Mouse (Mus musculus): ENCODE results near the gene Pfdn4.

Gene Pfdn4

GRCm38 (mm10) chr2:170549146-170549545, 52.9 kb downstream of the Pfdn4 start:
- no peak for DNase-seq (ENCODE audit: low spot score)

GRCm38 (mm10) chr2:170550240-170550639, 54.0 kb downstream of the Pfdn4 start:
- DNase-seq (ENCODE audit: low spot score): peak; percentile 11

DNA sequence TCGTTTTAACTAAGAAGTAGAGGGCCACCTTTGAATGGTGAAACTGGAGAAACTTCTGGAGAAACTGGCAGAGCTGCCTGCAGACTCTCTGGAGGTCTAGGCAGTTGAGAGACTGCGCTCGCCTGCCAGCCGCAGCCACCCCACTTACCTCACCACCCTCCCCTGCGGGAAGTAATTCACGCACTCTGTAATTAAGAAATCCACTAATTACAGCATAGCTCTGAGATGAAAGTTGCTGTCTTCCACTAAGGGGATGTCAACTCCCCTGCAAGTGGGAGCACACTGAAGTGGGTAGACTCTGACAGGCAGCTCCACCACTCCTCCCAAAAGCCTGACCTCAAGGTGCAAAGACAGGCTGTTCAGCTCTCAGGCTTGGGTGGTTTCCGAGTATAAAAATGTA, 55.9 kb downstream of the Pfdn4 start:
- DNase-seq (ENCODE audit: low spot score): no peak

DNA sequence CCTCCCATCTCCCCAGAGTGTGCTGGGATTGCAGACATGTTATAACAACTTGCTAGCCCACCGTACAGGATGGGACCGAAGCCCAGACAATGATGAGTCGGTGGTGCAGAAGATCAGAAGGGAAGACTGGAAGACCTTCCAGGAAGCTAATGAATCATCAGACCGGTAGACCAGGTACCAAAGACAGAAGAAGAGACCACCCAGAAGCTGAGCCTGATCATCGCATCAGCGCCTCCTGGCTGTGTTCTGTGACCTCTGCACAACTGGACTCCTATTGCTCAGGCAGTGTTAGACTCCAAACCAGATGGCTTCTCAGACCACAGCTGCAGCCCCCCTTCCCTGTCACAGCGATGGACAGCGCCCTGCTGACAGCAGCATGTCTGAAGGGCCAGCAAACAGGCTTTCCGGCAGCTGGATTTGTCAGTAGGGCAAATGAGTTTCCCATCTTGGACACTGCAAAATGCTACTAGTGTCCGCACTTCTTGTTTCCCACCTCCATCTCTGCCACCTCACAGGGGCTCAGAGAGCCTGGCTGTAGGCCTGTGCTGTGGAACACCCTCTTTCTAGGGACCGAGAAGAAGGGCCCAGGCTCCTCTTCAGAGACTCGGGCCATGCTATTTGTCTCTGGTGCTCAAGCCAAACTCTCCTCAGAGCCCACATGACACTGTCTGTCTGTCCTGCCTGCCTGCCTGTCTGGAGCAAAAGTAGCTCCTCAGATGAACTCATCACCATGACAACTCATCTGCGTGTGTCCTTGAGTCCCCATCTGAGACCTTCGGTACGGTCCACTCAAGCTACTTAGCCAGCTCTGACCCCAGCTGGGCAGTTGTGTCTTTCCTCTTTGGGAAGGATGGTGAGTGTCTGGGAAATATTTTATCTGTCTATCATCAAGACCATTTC, 68.0 kb downstream of the Pfdn4 start:
- DNase-seq (ENCODE audit: low spot score): no peak

DNA sequence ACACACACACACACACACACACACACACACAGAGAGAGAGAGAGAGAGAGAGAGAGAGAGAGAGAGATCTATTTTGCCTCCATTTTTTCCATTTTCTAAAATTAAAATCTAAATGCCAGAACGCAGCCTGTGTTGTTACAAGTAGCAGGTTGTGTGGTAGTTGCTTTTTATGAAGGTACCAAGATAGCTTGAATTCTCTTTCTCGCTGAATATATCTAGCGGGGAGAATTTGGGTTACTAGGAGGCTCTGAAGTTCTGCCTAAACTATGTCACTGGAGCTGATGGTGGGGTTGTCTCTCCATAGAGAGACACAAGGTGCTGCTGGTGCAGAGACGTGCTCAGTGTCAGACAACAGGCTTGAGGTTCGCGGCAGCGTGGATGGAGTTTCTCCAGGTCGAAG, 68.8 kb downstream of the Pfdn4 start:
- DNase-seq (ENCODE audit: low spot score): no peak

Measured in left cerebral cortex, adult 11 months (tissue).